Mouse (Mus musculus): Measurements from ENCODE around the gene Slc26a8. TPM values are rescaled to one million over a fixed set of nuclear protein-coding genes. Genes with fewer than 3 reads are reported as not detected.
"Not testable (repeated sequence)": the region's sequence is repeated elsewhere in the genome, so short reads cannot be mapped to it uniquely, and the experiment has no call there.

Slc26a8 gene
- 1 to 10 TPM; 6.6 to 8.0 TPM for total RNA-seq (2021)

DNA sequence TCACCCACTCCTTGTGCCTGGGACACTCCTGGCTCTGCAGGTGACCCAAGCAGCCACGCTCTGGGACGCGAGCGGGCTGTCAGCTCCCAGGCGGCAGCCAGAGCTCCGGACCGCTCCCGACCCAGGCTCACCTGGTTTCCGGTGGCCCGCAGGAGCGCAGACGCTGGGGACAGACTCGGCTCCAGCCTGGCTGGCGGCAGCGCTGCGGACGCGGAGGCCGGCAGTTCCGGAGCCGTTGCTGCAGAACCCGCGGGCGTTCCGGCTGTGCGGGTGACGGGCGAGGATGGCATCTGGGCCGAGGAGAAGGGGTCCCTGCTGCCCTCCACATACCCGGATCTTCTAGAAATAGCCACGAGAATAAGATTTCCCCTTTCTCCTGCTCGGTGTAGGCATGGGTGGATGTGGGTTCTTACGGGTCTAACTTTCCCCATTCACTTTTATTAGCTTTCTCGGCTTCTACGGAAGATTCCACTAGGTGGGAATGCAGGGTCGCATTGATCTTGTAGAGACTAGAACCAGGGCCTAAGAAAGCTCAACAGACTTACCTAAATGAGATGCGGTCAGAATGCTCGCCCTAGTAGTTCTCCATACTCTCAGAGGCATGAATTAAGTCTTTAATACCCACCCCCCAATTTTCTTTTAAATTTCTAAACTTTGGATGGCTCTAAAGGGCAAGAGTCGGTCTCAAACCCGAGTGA is at the start of gene Slc26a8:
TSS of gene Slc26a8 (minus strand) at position 648 of the 698 bp plus-strand sequence.
- DNase-seq (ENCODE audit: low spot score in 2 of 2), result peak; percentile 48 to 60
- intact Hi-C loops (cut with DNase I), result loop anchor here (2.0 to 5.0 kb wide), 6 partner anchors 59 to 237 kb away; partner anchors contain the start of genes Brpf3 and Srpk1

DNA sequence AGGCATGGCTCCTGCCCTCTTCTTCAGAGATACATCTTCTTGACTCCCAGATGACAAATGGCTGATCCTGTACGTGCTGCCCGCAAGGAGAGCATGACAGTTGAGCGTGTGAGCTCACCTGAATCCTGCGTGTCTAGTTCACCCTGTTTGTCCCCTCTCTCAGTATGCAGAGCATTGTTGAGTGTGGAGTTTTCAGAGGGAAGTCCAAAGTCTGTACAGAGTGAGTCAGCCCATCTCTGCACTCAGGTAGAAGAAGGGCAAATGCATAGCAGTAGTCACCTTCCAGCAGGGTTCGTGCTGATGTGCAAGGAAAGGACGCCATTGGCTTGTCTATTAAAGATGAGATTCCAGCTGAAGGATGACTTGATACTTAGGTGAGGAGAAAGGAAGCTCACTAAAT is 49.2 kb upstream of the Slc26a8 start:
- DNase-seq (ENCODE audit: low spot score in 2 of 2), result no peak
- intact Hi-C loops (cut with DNase I), result no loop called here

DNA sequence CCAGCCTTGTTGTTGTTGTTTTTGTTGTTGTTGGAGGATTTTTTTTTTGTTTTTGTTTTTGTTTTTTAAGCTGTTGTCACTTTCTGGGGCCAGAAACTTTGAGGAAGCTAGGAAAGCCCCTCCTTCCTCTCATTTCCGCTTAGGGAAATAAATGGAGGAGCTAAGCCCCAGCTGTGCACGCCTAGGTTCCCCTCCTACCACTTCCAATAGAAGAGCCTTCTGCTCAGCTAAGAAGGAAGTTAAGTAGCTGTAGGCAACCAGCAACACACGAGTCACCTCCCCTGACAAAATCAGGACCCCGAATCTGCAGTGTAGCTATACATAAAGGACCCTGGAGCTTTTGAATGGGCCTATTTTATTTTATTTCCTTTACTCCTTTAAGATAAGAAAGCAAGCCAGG is 47.9 kb upstream of the Slc26a8 start:
- intact Hi-C loops (cut with DNase I), result no loop called here
- no peak for DNase-seq (ENCODE audit: low spot score in 2 of 2)

DNA sequence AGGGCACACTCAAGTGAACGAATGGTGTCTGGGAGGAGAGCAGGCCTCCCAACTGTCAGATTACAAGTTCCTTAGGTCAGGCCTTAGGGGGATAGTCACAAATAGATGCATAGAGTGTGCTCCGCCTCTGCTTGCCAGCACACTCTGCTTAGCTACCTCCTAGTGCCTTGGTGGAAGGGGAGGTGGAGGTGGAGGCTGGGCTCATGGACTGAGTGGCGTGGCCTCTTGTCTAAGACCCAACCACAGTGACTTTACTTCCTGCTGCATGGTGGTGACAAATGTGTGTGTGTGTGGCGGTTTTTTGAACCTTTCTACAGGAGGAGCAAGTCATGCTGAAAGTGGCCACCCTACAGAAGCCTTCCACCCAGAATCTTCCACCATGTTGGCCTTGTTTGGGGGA is 46.5 kb upstream of the Slc26a8 start:
- intact Hi-C loops (cut with DNase I), result no loop called here
- no peak for DNase-seq (ENCODE audit: low spot score in 2 of 2)

DNA sequence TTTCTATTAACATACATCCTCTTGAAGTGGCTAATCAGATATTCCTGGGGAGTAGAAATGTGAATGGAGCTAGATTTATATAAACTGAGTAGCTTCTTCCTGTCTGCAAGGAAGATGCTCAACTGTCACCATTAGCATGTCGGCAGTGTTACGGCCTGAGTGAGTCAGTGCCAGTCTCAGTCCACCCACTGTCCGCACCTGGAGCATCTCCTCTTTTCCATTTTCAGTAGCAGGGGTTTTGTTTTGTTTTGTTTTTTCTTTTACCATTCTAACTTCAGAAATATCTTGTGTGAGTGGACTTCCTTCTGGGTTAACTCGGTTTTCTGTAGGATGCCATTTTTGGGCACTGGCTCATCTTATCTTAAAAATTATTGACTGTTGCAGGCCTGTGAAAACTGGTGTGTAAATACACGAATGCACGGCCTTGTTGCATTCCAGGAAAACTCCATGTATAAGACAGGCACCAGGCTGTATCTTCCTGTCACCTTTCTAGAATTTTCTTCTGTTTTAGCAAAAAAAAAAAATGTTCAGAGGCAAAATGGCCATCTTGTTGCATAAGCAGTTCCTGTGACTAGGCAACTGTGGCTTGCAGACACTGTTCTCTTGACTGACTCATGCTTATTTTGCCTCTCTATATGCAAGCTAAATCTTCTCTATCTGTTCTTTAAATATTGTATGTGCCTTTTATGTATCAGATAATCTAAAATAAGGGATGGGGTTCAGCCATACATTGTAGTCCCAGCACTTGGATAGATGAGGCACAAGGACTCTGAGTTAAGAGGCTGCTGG is 45.5 kb upstream of the Slc26a8 start:
- DNase-seq (ENCODE audit: low spot score in 2 of 2), result peak in 1 of 2 experiments; percentile 69
- intact Hi-C loops (cut with DNase I), result loop anchor here (1.0 kb wide), 1 partner anchor 44 kb away; the partner anchor contains the start of gene Mapk14

DNA sequence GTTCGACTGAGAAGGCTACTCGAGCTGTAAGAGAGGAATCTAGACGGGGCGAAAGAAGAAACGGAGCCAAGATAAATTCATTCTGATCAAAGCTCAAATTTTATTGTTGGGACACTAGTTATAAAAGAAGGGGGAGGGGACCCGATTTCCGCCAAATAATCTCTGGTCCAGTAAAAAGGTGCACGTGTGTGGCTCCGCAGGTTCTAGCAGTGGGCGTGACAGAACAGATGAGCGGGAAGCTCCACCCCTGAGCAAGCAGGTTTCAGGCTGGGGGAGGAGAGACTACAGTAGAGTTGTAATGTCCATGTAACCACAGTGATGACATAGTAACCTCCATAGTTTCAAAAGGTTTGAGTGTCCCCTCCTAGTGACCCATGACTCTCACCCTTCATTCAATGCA is 37.5 kb upstream of the Slc26a8 start:
- intact Hi-C loops (cut with DNase I); DNase-seq (ENCODE audit: low spot score in 2 of 2): not testable (repeated sequence)

DNA sequence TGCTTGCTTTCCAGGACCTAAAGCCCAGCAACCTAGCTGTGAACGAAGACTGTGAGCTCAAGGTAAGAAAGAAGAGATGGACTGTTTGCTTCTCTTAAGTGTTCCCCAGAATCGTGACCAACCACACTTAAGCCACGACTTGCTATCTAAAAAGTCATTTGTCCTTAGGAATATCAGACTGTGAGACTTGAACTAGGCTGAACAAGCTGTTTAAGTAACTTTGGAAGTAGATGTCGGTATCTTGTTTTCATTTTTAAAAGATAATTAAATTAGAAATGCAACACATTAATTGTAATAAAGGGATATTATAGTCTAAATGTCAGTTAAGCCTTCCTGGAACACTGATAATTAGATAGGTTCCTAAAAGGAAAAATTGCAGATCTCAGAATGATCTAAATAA is 35.8 kb upstream of the Slc26a8 start, which contains the start of gene AC170998.1:
TSS of gene AC170998.1 (plus strand) at position 301 of the 400 bp plus-strand sequence.
- no peak for DNase-seq (ENCODE audit: low spot score in 2 of 2)
- intact Hi-C loops (cut with DNase I), result no loop called here

DNA sequence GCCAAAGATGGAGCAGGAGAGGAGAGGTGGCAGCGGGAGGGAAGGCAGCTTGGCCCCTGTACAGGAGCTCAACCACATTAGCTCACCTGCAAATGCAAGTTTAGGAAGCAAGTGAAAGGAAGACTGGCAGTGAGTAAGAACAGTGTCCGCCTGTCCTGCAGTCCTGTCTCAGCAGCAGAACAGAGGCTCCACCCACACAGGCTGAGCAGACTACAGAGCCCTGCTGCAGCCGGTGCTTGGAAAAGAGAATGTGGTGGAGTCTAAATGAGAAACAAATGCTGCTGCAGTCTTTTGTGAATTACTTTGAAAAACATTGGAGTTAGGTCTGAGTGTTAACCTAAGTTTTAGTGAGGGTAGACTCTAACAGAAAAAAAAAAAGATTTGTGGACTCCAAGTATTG is 27.5 kb upstream of the Slc26a8 start:
- intact Hi-C loops (cut with DNase I), result no loop called here
- DNase-seq (ENCODE audit: low spot score in 2 of 2), result peak in 1 of 2 experiments; percentile 47

DNA sequence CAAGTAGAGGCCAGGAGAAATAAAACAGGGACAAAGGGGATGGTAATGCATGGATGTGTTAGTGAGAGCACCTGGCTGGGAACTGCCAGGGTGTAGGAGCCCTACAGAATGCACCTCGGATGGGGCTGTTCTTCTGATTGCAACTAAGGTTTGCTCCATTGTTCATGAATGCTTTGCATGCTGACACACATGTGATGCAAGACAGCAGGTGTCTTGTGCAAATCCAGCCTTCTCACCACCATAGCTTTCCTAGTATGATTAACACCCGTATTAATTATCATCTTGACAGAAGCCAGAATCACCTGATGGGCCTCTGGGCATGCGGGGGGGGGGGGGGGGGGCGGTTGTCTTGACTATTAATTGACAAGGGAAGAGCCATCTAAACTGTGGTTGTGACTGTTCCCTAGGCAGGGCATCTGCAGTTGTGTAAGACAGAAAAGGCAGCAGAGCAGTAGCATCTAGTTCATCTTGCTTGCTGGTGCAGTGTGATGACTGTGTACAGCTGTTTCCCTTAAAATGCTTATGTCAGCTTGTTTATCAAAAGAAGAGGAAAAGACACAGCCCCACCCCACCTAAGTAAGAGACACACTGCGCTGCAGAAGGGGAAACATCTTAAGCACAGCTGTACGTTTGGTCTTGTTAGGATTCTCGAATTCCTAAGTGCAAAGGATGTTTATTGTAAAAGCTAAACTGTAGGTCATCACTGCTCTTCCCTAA is 26.0 kb upstream of the Slc26a8 start:
- no peak for DNase-seq (ENCODE audit: low spot score in 2 of 2)
- intact Hi-C loops (cut with DNase I), result no loop called here

DNA sequence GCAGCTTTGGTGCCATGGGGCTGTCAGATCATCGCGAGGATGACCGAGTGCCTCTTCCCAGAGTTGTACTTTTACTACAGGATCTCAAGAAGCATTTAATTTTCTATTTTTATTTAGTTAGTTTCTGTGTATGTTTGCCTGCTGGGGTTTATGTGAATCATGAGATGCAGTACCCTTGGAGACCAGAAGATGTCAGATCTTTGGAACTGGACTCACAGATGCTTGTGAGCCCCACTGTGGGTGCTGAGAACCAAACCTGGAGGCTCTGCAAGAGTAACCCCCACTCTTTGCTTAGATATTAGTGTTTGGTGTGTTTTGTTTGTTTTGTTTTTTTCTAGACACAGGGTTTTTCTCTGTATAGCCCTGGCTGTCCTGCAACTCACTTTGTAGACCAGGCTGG is 24.0 kb upstream of the Slc26a8 start:
- no peak for DNase-seq (ENCODE audit: low spot score in 2 of 2)
- intact Hi-C loops (cut with DNase I), result no loop called here

DNA sequence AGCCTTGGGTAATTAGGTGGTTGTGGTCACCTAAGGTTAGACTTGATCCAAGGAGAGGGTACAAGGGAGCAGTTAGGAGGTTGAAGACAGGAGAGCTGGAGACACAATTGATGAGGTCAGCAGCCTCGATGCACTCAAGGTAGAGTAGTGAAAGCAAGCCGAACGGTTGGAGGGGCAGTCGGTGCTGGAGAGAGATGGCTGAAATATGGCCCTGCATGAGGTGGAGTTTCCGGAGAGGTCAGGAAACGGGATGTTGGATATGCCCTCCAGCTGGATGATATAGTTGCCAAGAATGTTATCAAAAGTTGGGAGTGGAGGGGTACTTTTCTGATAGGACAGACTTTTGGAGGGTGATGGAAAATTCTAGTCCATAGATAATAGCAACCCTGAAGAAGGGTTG is 22.3 kb upstream of the Slc26a8 start:
- no peak for DNase-seq (ENCODE audit: low spot score in 2 of 2)
- intact Hi-C loops (cut with DNase I), result no loop called here

DNA sequence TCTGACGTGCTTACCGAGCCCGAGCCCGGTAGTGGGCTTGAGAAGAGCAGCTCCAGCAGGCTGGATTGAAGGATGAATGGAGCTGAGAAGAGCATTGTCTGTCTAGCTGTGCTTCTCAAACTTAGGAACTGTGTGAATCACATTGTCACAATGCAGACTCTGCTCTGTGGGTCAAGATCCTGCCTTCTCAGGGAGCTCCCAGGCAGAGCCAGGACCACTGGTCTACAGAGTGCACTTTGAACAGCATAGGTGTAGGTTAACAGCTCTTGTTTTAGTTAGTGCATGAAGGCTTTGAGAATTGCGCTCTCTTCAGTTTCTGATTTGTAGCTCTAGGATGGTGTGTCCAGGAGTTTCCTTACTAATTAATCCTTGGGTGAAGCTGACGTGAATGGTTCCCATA is 21.2 kb upstream of the Slc26a8 start:
- intact Hi-C loops (cut with DNase I), result no loop called here
- no peak for DNase-seq (ENCODE audit: low spot score in 2 of 2)

DNA sequence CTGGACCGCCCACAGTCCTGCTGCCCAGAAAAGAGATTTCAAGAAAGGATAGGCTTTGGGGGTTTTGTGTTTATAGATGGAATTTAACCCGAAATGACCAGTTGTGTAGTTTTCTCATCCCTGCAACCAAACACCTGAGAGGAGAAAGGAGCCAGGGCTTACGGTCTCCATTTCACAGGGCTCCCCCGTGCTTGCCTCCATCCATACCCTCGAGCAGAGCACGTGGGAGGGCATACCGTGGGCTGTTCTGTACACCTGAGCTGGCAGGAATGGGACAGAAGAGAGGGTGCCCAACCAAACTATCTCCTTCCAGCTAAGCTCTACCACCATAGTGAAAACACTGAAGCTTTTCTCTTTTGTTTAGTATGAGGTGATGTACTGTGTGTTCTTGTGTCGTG is 20.3 kb upstream of the Slc26a8 start:
- DNase-seq (ENCODE audit: low spot score in 2 of 2), result no peak
- intact Hi-C loops (cut with DNase I), result no loop called here

DNA sequence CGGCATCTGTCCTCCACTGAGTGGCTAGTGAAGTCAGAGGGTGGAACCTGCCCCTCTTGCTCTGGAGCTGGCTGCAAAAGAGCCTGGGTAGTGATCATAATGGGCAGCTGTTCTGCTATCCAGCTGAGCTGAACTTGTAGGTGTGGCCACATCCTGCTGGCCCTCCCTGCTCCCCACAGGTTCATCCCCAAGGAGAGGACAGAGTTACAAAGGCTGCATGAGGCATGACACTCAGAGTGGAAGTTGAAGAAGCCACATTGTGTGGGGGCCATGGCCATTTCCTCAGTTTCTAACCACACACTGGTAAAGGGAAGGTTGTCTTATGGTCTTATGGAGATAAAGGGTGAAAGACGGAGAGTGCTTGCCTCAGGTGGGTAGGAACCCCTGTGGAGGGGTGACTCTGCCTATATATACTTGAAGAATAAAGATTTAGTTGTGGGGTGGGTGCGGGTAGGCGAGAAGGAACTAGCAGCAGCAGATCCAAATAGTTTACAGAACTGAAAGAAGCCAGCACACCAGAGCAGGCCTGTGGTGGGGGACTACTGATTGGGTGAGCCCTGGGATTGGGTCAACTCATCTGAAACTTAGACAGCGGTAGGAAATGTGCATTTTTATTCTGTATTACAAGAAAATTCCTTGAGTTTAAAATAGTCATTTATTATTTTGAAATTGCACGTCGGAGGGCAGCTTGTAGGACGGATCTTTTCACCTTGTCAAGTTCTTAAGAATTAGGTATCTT is 19.7 kb upstream of the Slc26a8 start:
- no peak for DNase-seq (ENCODE audit: low spot score in 2 of 2)
- intact Hi-C loops (cut with DNase I), result no loop called here

DNA sequence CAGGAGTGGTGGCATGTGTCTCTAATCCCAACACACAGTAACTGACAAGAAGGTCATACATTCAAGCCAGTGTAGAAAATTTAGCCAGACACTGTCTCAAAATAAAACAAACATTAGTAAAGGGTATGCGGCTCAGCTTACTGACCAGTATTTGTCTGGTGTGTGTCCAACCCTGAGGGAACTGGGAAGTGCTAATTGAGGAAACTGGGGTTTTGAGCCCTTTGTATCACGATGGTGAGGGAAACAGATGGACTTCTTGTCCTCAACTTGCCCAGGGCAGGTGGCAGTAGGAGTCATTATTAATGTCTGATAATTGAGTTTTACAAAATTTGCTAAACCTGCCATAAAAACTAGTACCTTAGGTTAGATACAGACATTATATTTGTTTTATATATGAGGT is 19.0 kb upstream of the Slc26a8 start:
- intact Hi-C loops (cut with DNase I), result no loop called here
- peak in 1 of 2 experiments; percentile 28 for DNase-seq (ENCODE audit: low spot score in 2 of 2)

DNA sequence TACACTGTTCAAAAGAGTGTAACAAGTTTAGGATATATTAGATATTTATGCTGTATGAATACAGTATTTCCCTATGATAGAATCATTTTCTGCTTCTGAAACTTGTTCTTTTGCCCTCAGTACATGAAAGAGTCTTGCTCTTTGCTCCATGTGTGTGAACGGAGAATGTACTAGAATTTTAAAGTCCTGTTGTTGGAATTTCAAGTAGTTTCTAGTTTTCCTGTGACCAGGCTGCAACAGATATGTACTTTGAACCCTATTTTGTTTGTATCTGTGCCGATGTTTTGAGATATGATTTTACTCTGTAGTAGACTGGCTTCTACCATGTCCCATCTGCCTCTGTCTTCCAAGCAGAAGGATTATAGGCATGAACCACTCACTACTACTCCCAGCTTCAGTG is 17.8 kb upstream of the Slc26a8 start:
- intact Hi-C loops (cut with DNase I), result no loop called here

DNA sequence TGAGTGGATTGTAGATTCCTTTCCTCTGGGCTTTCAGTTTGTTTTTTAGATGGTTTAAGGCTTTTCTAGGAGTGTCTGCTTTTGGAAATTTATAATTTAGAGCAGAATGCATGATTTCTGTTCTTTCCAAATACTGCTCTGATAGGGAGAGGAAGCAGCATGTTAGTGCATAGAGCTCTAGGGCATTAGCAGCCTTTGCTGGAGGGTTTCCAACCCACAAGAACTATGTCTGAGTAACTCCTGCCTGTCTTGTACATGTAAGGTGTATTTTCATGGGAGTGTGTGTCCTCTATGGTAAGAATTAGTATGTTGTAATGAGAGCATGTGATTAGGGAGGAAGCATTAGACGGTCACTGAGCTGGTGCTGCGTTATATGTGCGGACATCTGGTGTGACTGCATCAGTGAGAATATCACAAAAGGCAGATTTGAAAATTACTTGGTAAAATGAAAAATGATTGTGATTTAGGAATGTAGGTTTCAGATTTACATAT is 17.1 kb upstream of the Slc26a8 start:
- no peak for DNase-seq (ENCODE audit: low spot score in 2 of 2)
- intact Hi-C loops (cut with DNase I), result no loop called here

More for the DNA sequence above, 17.8 kb upstream of the Slc26a8 start:
- DNase-seq (ENCODE audit: low spot score in 2 of 2), result no peak

DNA sequence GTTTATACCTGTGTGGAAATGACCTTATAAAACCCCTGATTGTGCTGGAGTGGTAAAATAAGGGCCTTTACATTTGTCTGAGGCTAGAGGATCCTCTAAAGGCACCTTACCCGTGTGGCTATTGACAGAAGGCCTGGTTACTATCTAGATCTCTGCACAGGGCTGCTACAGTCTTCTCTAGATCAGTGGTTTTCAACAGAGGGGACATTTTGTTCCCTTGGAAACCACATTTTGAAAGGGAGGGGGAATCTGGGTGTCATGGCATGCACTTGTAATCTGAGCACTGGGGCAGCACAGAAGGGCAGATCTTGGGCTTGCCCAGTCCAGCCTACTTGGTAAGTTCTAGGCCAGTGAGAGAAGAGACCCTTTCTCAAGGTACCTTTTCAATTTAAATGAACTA is 16.7 kb upstream of the Slc26a8 start:
- DNase-seq (ENCODE audit: low spot score in 2 of 2), result no peak
- intact Hi-C loops (cut with DNase I), result no loop called here

DNA sequence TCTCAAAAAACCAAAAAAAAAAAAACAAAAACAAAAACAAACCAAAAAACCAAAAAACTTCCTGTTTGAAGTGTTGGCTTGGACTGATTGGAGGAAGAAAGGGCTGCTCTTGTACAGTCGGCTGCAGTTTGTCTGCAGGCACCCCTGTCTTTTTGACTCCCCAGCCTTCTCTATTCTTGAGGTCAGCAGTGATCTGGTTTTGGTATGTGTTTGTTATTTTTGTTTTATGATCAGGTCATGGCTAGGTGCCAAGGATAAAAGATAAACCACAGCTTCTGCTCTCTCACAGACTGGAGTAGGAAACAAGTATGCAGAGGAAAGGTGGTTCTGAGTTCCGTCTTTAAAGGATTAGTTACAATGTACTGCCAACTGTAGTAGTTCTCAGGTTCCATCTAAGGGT is 12.6 kb upstream of the Slc26a8 start:
- intact Hi-C loops (cut with DNase I), result no loop called here
- DNase-seq (ENCODE audit: low spot score in 2 of 2), result no peak

DNA sequence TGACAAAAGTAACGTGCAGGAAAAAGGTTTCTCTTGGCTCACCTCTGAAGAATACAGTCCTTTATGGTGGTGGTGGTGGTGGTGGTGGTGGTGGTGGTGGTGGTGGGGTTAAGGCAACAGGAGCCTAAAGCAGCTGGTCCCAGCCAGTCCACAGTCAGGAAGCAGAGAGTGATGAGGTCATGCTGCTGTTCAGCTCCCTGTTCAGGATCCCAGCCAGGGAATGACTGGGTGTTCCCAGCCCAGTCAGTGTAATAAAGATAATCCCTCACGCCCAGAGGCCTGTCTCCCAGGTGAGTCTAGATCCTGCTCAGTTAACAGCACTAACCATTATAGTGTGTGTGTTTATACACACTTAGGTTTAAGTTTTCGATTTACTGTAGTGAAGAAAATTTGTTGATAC is 11.7 kb upstream of the Slc26a8 start:
- DNase-seq (ENCODE audit: low spot score in 2 of 2), result no peak
- intact Hi-C loops (cut with DNase I), result no loop called here
